Mouse (Mus musculus): ENCODE results near the gene Opcml. TPM values are rescaled to one million over a fixed set of nuclear protein-coding genes. Genes with fewer than 3 reads are reported as not detected.
A peak's percentile ranks its signal among the peaks of the same experiment; 100 is the strongest.

The Opcml gene
- polyA plus RNA-seq, 1 experiment from 2014 or later = 6.0 TPM

- Histone ChIP-seq H3K36me3 (ENCODE audit: control insufficient read depth, insufficient read depth, low read length) (no peaks in the 10 kb centered on the region), H3K4me3 (ENCODE audit: low read depth, low read length) (no peak overlapping the region), H3K9me3 (ENCODE audit: control insufficient read depth, low read length) (no peaks in the 10 kb centered on the region), H3K9ac (ENCODE audit: low read depth, low read length) (no peak overlapping the region), H3K4me2 (ENCODE audit: low read depth, low read length) (no peak overlapping the region), H3K4me1 (ENCODE audit: control insufficient read depth, insufficient read depth, low read length) (no peaks in the 10 kb centered on the region), H3K27ac (replicated peaks; ENCODE audit: low read depth, low read length) (no peak overlapping the region), H3K27me3 (replicated peaks; ENCODE audit: control insufficient read depth, insufficient read depth, low read length) (no peaks in the 10 kb centered on the region)
- no peak for ATAC-seq (ENCODE audit: low read depth)
- DNase-seq (ENCODE audit: low spot score) = no peak
- 84% methylated on average over 5 of the region's 5 CpGs for WGBS
These were observed 630.2 kb downstream of the Opcml start for GRCm38 (mm10) chr9:28420808-28421207.

- no peak overlapping the region for H3K4me3 ChIP-seq (ENCODE audit: low read depth, low read length)
- H3K9me3 ChIP-seq (ENCODE audit: control insufficient read depth, low read length) = no peaks in the 10 kb centered on the region
- H3K4me2 ChIP-seq (ENCODE audit: low read depth, low read length) = no peak overlapping the region
- ATAC-seq (ENCODE audit: low read depth) (no peak), DNase-seq (ENCODE audit: low spot score) (no peak)
- H3K4me1 ChIP-seq (ENCODE audit: control insufficient read depth, insufficient read depth, low read length) = no peaks in the 10 kb centered on the region
- no peak overlapping the region for H3K27ac ChIP-seq (replicated peaks; ENCODE audit: low read depth, low read length)
- WGBS = 33% methylated on average over 12 of the region's 12 CpGs
- no peaks in the 10 kb centered on the region for H3K36me3 ChIP-seq (ENCODE audit: control insufficient read depth, insufficient read depth, low read length)
- no peak overlapping the region for H3K9ac ChIP-seq (ENCODE audit: low read depth, low read length)
- no peaks in the 10 kb centered on the region for H3K27me3 ChIP-seq (replicated peaks; ENCODE audit: control insufficient read depth, insufficient read depth, low read length)
These were observed 632.8 kb downstream of the Opcml start for GRCm38 (mm10) chr9:28423407-28423806.

DNA sequence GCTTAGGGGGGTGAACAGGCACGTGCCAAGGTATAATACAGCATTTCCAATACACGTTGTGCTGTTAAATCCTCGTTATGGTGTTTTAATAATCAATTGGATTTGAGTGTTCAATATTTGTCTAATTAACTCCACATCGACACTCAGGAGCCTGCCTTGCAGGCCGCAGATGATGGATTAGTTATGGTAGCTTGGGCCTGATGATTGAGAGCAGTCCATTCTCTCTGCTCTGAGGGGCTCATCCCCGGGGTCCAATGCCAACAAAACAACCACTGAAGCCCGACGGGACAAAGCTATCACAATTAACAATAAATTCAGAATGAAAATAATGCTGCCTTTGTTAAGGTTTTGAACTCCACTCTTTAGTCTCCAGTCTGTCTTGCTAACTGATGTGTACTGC, 641.6 kb downstream of the Opcml start:
- no peak overlapping the region for H3K27ac ChIP-seq (replicated peaks; ENCODE audit: low read depth, low read length)
- no peak overlapping the region for H3K4me2 ChIP-seq (ENCODE audit: low read depth, low read length)
- H3K4me3 ChIP-seq (ENCODE audit: low read depth, low read length) = no peak overlapping the region
- H3K9ac ChIP-seq (ENCODE audit: low read depth, low read length) = no peak overlapping the region
- no peak for DNase-seq (ENCODE audit: low spot score)
- H3K27me3 ChIP-seq (replicated peaks; ENCODE audit: control insufficient read depth, insufficient read depth, low read length) = no peaks in the 10 kb centered on the region
- no peaks in the 10 kb centered on the region for H3K9me3 ChIP-seq (ENCODE audit: control insufficient read depth, low read length)
- H3K4me1 ChIP-seq (ENCODE audit: control insufficient read depth, insufficient read depth, low read length) = no peaks in the 10 kb centered on the region
- no peak for ATAC-seq (ENCODE audit: low read depth)
- 43% methylated on average over 8 of the region's 8 CpGs for WGBS
- no peaks in the 10 kb centered on the region for H3K36me3 ChIP-seq (ENCODE audit: control insufficient read depth, insufficient read depth, low read length)

- no peak overlapping the region for H3K4me2 ChIP-seq (ENCODE audit: low read depth, low read length)
- no peaks in the 10 kb centered on the region for H3K27me3 ChIP-seq (replicated peaks; ENCODE audit: control insufficient read depth, insufficient read depth, low read length)
- H3K4me1 ChIP-seq (ENCODE audit: control insufficient read depth, insufficient read depth, low read length) = 0 out of 2 replicates have a peak, but pooled peaks cover 3% of the 10 kb centered on the region
- H3K4me3 ChIP-seq (ENCODE audit: low read depth, low read length) = no peak overlapping the region
- WGBS = 82% methylated on average over 4 of the region's 4 CpGs
- no peaks in the 10 kb centered on the region for H3K9me3 ChIP-seq (ENCODE audit: control insufficient read depth, low read length)
- no peak overlapping the region for H3K27ac ChIP-seq (replicated peaks; ENCODE audit: low read depth, low read length)
- no peaks in the 10 kb centered on the region for H3K36me3 ChIP-seq (ENCODE audit: control insufficient read depth, insufficient read depth, low read length)
- no peak overlapping the region for H3K9ac ChIP-seq (ENCODE audit: low read depth, low read length)
- ATAC-seq (ENCODE audit: low read depth) = no peak
- no peak for DNase-seq (ENCODE audit: low spot score)
These were observed 648.2 kb downstream of the Opcml start for GRCm38 (mm10) chr9:28438752-28439151.

- WGBS = 55% methylated on average over 5 of the region's 5 CpGs
- no peaks in the 10 kb centered on the region for H3K27me3 ChIP-seq (replicated peaks; ENCODE audit: control insufficient read depth, insufficient read depth, low read length)
- 0 out of 2 replicates have a peak, but pooled peaks cover 3% of the 10 kb centered on the region for H3K4me1 ChIP-seq (ENCODE audit: control insufficient read depth, insufficient read depth, low read length)
- no peak overlapping the region for H3K4me3 ChIP-seq (ENCODE audit: low read depth, low read length)
- ATAC-seq (ENCODE audit: low read depth) (no peak), DNase-seq (ENCODE audit: low spot score) (peak; percentile 36)
- H3K9me3 ChIP-seq (ENCODE audit: control insufficient read depth, low read length) = no peaks in the 10 kb centered on the region
- no peak overlapping the region for H3K4me2 ChIP-seq (ENCODE audit: low read depth, low read length)
- H3K36me3 ChIP-seq (ENCODE audit: control insufficient read depth, insufficient read depth, low read length) = no peaks in the 10 kb centered on the region
- H3K9ac ChIP-seq (ENCODE audit: low read depth, low read length) = no peak overlapping the region
- no peak overlapping the region for H3K27ac ChIP-seq (replicated peaks; ENCODE audit: low read depth, low read length)
These were observed 649.0 kb downstream of the Opcml start for GRCm38 (mm10) chr9:28439433-28440191.

GRCm38 (mm10) chr9:28440192-28440795, 649.7 kb downstream of the Opcml start:
- H3K27ac ChIP-seq (replicated peaks; ENCODE audit: low read depth, low read length) = no peak overlapping the region
- no peak overlapping the region for H3K4me2 ChIP-seq (ENCODE audit: low read depth, low read length)
- no peaks in the 10 kb centered on the region for H3K9me3 ChIP-seq (ENCODE audit: control insufficient read depth, low read length)
- no peak overlapping the region for H3K4me3 ChIP-seq (ENCODE audit: low read depth, low read length)
- H3K27me3 ChIP-seq (replicated peaks; ENCODE audit: control insufficient read depth, insufficient read depth, low read length) = no peaks in the 10 kb centered on the region
- H3K9ac ChIP-seq (ENCODE audit: low read depth, low read length) = no peak overlapping the region
- H3K36me3 ChIP-seq (ENCODE audit: control insufficient read depth, insufficient read depth, low read length) = no peaks in the 10 kb centered on the region
- ATAC-seq (ENCODE audit: low read depth) (no peak), DNase-seq (ENCODE audit: low spot score) (no peak)
- 0 out of 2 replicates have a peak, but pooled peaks cover 3% of the 10 kb centered on the region for H3K4me1 ChIP-seq (ENCODE audit: control insufficient read depth, insufficient read depth, low read length)
- WGBS = 79% methylated on average over 3 of the region's 3 CpGs

- Histone ChIP-seq H3K4me1 (ENCODE audit: control insufficient read depth, insufficient read depth, low read length) (0 out of 2 replicates have a peak, but pooled peaks cover 3% of the 10 kb centered on the region), H3K36me3 (ENCODE audit: control insufficient read depth, insufficient read depth, low read length) (no peaks in the 10 kb centered on the region), H3K4me2 (ENCODE audit: low read depth, low read length) (no peak overlapping the region), H3K9me3 (ENCODE audit: control insufficient read depth, low read length) (no peaks in the 10 kb centered on the region), H3K27ac (replicated peaks; ENCODE audit: low read depth, low read length) (no peak overlapping the region), H3K4me3 (ENCODE audit: low read depth, low read length) (no peak overlapping the region), H3K27me3 (replicated peaks; ENCODE audit: control insufficient read depth, insufficient read depth, low read length) (no peaks in the 10 kb centered on the region), H3K9ac (ENCODE audit: low read depth, low read length) (no peak overlapping the region)
- 74% methylated on average over 3 of the region's 3 CpGs for WGBS
- ATAC-seq (ENCODE audit: low read depth) = no peak
- peak; percentile 9 for DNase-seq (ENCODE audit: low spot score)
These were observed 653.9 kb downstream of the Opcml start for GRCm38 (mm10) chr9:28444485-28444884.

GRCm38 (mm10) chr9:28444972-28445371, 654.4 kb downstream of the Opcml start:
- no peaks in the 10 kb centered on the region for H3K27me3 ChIP-seq (replicated peaks; ENCODE audit: control insufficient read depth, insufficient read depth, low read length)
- H3K4me1 ChIP-seq (ENCODE audit: control insufficient read depth, insufficient read depth, low read length) = 0 out of 2 replicates have a peak, but pooled peaks cover 3% of the 10 kb centered on the region
- no peak overlapping the region for H3K4me2 ChIP-seq (ENCODE audit: low read depth, low read length)
- H3K4me3 ChIP-seq (ENCODE audit: low read depth, low read length) = no peak overlapping the region
- H3K9me3 ChIP-seq (ENCODE audit: control insufficient read depth, low read length) = no peaks in the 10 kb centered on the region
- 76% methylated on average over 8 of the region's 8 CpGs for WGBS
- no peak overlapping the region for H3K9ac ChIP-seq (ENCODE audit: low read depth, low read length)
- H3K27ac ChIP-seq (replicated peaks; ENCODE audit: low read depth, low read length) = no peak overlapping the region
- no peak for ATAC-seq (ENCODE audit: low read depth)
- no peaks in the 10 kb centered on the region for H3K36me3 ChIP-seq (ENCODE audit: control insufficient read depth, insufficient read depth, low read length)
- DNase-seq (ENCODE audit: low spot score) = no peak

GRCm38 (mm10) chr9:28445863-28446262, 655.3 kb downstream of the Opcml start:
- Histone ChIP-seq H3K9me3 (ENCODE audit: control insufficient read depth, low read length) (no peaks in the 10 kb centered on the region), H3K9ac (ENCODE audit: low read depth, low read length) (no peak overlapping the region), H3K4me3 (ENCODE audit: low read depth, low read length) (no peak overlapping the region), H3K36me3 (ENCODE audit: control insufficient read depth, insufficient read depth, low read length) (no peaks in the 10 kb centered on the region), H3K4me2 (ENCODE audit: low read depth, low read length) (no peak overlapping the region), H3K4me1 (ENCODE audit: control insufficient read depth, insufficient read depth, low read length) (no peaks in the 10 kb centered on the region), H3K27me3 (replicated peaks; ENCODE audit: control insufficient read depth, insufficient read depth, low read length) (no peaks in the 10 kb centered on the region), H3K27ac (replicated peaks; ENCODE audit: low read depth, low read length) (no peak overlapping the region)
- 74% methylated on average over 1 of the region's 1 CpGs for WGBS
- ATAC-seq (ENCODE audit: low read depth) = no peak
- DNase-seq (ENCODE audit: low spot score) = no peak

All from embryonic facial prominence, embryonic 14.5 days (tissue).